Mouse (Mus musculus): ENCODE measurements around the gene Amer1. TPM values are rescaled to one million over a fixed set of nuclear protein-coding genes. Genes with fewer than 3 reads are reported as not detected.

Gene Amer1
- 4.8 and 6.4 TPM in 2 replicates for polyA plus RNA-seq (2012; rRNA removed)

DNA sequence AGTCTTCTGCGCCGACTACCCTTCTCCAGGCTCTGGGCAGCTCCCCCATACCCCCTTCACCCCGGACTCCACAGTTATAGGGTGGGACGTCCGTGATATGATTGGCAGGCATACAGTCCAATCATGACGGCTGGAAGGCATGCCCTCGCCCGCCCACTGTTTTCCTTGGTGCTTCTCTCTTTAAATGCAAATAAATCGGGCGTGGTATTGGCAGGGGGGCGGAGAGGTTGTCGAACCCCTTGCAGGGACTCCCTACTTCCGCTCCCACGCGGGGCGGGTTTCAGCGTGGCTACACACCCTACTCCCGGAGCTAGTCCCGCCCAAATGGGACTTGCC, at the start of gene Amer1:
TSS of gene Amer1 (minus strand) at position 97 of the 336 bp plus-strand sequence.
- no peak for DNase-seq (ENCODE audit: low read depth)

DNA sequence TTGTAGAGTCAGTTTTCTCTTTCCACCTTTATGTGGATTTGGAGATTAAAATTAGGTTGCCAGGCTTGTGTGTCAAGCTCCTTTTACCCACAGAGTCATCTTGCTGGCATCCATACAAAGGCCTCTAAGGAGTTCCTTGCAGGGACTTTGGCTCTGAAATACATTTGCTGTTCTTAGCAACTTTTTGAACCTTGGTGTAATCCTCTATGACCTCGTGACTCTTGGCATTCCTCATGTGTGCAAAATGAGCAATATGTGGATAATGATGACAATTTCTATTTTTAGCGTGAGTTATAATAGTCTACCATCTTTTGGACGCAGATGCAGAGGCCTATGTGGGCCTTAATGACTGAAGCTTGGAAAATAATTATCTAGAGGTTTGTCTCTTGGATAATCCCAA, 12.5 kb upstream of the Amer1 start:
- no peak for DNase-seq (ENCODE audit: low read depth)

DNA sequence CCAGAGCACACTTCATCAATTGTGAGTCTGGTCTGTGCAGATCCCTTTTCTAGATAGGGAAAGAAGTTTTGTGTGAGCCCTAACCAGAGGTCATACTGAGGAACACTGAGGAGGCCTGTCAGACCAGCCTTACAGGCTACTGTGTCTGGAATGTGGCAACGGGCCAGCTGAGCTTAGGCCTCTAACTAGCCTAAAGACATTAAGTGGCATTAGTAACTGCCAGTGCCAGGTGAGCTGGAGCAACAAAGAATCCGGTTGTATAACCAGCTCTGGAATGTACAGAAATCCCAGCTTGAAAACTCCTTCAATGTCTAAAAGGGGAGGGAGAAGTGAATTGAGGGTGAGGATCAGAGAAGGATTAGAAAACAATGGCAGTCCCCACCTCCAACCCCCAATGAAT, 1.2 kb upstream of the Amer1 start:
- DNase-seq (ENCODE audit: low read depth), result no peak

DNA sequence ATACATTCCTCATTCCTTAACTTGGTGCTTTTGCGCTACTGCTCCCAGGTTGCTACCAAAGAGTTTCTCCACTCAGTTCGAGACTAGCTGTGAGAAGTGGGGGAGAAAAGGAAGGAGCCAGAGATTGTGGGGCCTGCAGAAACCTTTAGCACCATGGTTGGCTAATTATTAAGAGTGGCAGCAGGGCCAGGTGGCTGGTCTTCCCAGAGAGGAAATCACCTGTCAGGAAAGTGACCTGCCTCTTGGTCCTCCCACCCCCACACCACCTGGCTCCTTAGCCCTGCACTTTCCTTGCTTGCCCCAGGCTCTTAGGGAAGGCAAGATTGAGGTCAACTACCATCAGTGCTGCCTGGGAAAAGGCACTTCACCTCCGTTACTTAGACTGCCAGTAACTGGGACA, 469 bp upstream of the Amer1 start:
- DNase-seq (ENCODE audit: low read depth), result no peak

DNA sequence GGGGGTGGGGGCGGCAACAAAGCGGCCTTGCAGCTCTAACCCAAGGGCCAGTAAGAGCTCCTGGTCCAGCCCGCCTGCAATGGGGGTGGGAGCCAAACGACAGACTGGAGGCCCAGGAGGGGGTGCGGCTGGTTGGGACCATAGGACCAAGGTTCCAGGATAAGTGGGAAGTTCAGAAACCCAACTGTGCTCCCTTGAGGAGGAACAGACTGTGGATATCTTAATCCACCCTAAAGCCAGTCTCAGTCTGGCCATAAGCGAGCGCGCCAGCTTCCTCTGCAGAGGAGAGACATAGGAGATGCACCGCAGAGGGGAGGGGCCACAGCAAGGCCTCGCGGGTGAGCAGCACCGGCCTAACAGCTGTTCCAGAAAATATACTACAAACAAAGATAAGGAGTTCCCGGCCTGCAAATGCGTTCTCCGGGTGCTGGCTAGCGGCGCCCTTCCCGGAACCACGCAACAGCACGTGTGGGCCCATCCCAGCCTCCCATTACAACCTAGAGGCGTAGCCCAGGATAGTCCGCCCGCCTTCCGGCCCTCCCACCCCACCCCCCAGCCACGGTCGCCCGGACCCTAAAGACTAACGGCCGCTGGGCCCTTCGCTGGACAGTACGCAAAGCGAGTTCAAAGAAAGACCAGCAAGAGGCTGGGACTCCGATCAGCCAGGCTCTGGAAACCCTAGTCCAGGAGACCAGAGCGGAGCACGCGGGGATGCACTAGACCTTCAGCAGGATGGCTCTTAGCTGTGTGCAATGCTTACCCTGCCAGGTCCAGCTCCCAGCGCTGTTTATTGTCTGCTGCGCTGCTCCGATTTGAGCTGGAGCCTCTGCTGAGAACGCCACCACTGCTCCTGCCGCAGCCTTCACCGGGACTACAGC, 535 bp downstream of the Amer1 start:
- DNase-seq (ENCODE audit: low read depth), result no peak

DNA sequence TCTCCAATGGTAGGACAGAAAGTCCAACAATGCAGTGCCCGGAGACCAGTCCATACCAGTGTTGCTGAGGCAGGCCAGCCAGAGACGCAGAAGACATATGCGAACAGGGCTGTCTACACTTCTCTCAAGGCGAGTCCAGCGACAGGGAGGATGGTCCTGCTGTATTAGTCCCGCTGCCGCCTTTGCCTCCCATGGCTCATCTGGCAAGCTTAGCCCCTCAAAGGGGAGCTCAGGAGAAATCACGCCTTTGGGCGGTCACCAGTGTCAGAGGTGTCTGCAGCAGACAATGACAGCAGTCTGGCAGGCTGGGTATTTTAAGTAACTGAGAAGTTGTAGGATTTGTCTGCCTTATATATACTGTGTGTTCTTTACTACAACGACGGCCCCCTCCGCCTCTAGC, 1.3 kb downstream of the Amer1 start:
- no peak for DNase-seq (ENCODE audit: low read depth)

DNA sequence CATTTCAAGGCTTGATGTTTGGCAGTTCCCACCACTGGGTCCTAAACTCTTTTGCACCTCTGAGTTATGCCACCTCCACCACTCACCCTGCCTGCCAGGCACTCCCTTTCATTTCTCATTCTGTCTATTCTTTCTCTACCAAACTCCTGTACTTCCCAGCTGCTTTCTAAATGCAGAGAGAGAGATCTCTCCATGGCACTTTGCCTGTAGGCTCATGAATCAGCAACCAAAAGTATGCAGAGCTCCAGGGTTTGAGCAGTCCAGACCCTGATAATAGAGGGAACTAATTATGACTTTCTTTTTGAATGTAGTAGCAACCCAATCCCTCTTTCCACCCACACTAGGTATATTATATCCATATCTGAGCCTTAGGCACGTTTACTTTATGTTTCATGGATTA, 2.4 kb downstream of the Amer1 start:
- DNase-seq (ENCODE audit: low read depth), result no peak

DNA sequence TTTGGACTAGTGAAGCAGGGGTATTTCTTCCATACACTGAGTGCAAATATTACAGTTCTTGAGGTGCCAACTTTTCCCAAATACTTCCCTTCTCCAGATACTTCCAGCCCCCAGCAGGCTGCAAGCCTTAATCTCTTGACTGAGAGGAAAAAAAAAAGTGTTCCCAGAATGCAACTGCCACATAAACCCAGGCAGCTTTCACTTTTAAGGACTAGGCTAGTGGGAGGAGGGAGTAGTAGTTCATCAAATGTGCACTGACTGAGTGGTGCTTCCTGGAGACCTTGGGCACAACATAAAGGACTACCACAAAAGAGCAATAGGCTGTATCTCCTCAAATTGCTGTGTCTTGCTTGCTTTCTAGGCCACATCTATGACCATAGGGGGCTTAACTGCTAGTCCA, 3.4 kb downstream of the Amer1 start:
- no peak for DNase-seq (ENCODE audit: low read depth)

DNA sequence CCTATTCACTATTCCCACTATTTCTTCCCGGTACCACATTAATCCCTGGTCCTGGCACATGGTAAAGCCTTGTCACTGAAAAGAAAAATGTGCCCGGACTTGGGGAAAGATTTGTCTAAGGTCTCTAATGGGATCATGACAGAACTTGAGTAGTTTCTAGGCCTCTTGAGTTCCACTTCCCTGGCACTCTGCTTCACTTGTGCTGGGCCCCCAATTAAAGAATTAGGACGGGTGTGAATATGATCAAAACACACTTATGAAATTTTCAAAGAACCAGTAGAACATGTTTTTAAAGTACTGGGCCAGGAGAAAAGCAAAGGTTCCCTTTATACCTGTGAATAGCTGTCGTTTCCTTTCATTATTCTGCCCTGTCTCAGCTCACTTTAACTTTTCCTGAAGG, 6.2 kb downstream of the Amer1 start:
- DNase-seq (ENCODE audit: low read depth), result no peak

DNA sequence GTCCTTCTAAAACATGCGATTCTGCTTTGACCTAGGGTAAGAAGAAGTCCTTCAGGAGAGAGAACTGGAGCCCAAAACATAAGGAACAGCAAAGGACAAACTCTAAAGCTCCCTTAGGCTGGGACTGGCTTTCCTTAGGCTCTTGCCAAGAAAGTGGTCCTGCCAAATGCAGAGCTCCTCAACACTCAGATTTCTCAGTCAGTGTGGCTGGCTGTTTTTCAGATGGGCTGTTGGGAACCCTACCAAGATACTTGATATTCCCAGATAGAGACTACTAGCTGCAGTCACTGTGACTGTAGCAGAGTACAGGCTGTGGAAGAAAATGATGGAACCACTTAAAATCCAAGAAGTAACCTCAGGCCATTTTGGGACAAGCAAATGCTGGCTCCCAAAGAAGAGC, 7.4 kb downstream of the Amer1 start:
- DNase-seq (ENCODE audit: low read depth), result no peak

DNA sequence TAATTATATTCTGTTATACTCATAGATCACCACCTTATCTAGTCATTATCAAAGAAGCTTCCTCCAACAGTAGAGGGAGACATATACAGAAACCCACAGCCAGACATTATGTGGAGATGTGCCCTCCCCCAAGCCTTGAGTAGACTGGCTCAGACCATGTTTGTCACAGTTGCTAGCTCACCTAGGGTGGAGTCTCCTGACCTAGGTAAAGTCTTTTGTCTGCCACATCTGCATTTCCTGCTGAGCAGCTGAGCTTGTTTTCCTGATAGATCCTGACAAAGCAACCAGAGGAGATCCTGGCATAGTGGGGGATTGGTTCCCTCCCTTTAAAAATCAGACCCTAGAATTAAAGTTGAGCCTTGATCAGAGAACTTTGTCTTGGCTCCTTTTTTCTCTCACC, 71.6 kb downstream of the Amer1 start:
- DNase-seq (ENCODE audit: low read depth), result no peak

Other genes with a start within 250 kb of the Amer1 start
- gene Arhgef9, start 248.0 kb downstream of the Amer1 start, polyA plus RNA-seq (2012; rRNA removed), result 3.4 and 5.1 TPM in 2 replicates
- gene Asb12, start 113.1 kb upstream of the Amer1 start, polyA plus RNA-seq (2012; rRNA removed), result 1.8 and 3.3 TPM in 2 replicates
- not detected in 2 replicates for gene Pfn5, start 113.2 kb upstream of the Amer1 start, polyA plus RNA-seq (2012; rRNA removed)
- gene Zc4h2, start 213.6 kb upstream of the Amer1 start, polyA plus RNA-seq (2012; rRNA removed), result 2.1 TPM in 2 replicates

All from gonadal fat pad, adult 2 months (tissue).